Mouse (Mus musculus): ENCODE results near the gene Mynn.

Gene Mynn

GRCm38 (mm10) chr3:30644207-30644606 lies 42.3 kb downstream of the Mynn start, which contains the start of gene Lrriq4:
Lrriq4 (plus strand) TSS chr3:30644507.
- DNase-seq (ENCODE audit: low spot score) = no peak

- DNase-seq (ENCODE audit: low spot score) = no peak
Observed at GRCm38 (mm10) chr3:30646761-30647160, 44.9 kb downstream of the Mynn start.

- DNase-seq (ENCODE audit: low spot score) = peak; percentile 44
Observed at GRCm38 (mm10) chr3:30647440-30648090, 45.7 kb downstream of the Mynn start, which contains the start of gene Lrrc34. Lrrc34 (minus strand) TSS chr3:30647869.

GRCm38 (mm10) chr3:30648466-30648865 lies 46.6 kb downstream of the Mynn start:
- DNase-seq (ENCODE audit: low spot score) = no peak

- peak; percentile 8 for DNase-seq (ENCODE audit: low spot score)
Observed at GRCm38 (mm10) chr3:30650062-30650841, 48.4 kb downstream of the Mynn start.

GRCm38 (mm10) chr3:30655937-30656336 lies 54.1 kb downstream of the Mynn start:
- DNase-seq (ENCODE audit: low spot score) = no peak

GRCm38 (mm10) chr3:30658486-30658885 lies 56.6 kb downstream of the Mynn start:
- DNase-seq (ENCODE audit: low spot score) = no peak
